ENCODE assay signal across 29 mouse cellular contexts in the genomic region with DNA sequence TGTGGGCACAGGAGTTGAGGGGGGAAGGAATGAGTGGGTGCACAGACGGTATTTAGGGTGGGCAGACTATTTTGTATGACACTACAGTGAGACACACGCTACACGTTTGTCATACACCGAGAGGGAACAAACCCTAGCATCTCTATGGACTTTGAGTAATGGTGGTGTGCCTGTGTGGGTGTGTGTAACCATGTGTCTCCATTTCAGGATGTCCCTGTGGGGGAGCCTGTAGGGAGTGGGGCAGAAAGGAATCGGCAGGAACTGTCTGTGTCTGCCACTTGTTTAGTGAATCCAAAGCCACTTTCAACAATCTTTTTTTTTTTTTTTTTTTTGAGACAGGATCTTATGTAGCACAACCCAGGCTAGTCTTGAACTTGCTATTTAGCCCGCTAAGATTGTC. TPM values are rescaled to one million over a fixed set of nuclear protein-coding genes. Genes with fewer than 3 reads are reported as not detected.
DNase-seq lines count a peak whose midpoint lies in the region; ATAC-seq and TF ChIP-seq lines count a peak whose summit lies in the region.
"Had no signal": no experiment of that assay in that cellular context is flagged by ENCODE, and none has a peak within 500 bp of the region (broad histone marks: within the 10 kb centered on the region; RNA-seq: fewer than 3 reads in every experiment).

No protein-coding gene starts in this region.

- no peaks in the 10 kb centered on the region for H3K36me3 ChIP-seq in testis, adult 2 months (ENCODE audit: control insufficient read depth, insufficient read depth, low read length)
- H3K36me3 ChIP-seq: forebrain, embryonic 10.5 days; G1E; heart, embryonic 12.5 days; heart, embryonic 15.5 days; hindbrain, embryonic 10.5 days had no signal

- no peaks in the 10 kb centered on the region for H3K27me3 ChIP-seq in cerebellum, adult 2 months (ENCODE audit: control insufficient read depth, insufficient read depth, low read length)
- no peaks in the 10 kb centered on the region for H3K27me3 ChIP-seq in testis, adult 2 months (ENCODE audit: control insufficient read depth, insufficient read depth, low read length)
- H3K27me3 ChIP-seq: forebrain, embryonic 13.5 days had no signal

- peak; percentile 13 for DNase-seq in cerebellum, adult 11-12 months
- no peak for DNase-seq in cerebellum, adult 2 months
- peak in 1 of 2 experiments; percentile 62 for DNase-seq in layer of hippocampus, adult 2 months (ENCODE audit: low spot score in 2 of 2)
- no peak for DNase-seq in layer of hippocampus, adult 9-10 months (ENCODE audit: low spot score)
- DNase-seq in testis, postnatal 14 days (ENCODE audit: low spot score): no peak
- DNase-seq: adrenal gland, adult 2 months; adrenal gland, postnatal 14 days; cerebellum, adult 18-20 months; cerebellum, postnatal 14 days; gastrocnemius, postnatal 25 days; heart, adult 18-20 months; heart, postnatal 10 days; heart, postnatal 36 days had no signal

- H3K4me1 ChIP-seq in cerebellum, adult 2 months (ENCODE audit: control insufficient read depth, insufficient read depth, low read length): peaks cover 5% of the 10 kb centered on the region
- no peaks in the 10 kb centered on the region for H3K4me1 ChIP-seq in testis, adult 2 months (ENCODE audit: control insufficient read depth, insufficient read depth, low read length)

- 94% methylated on average over 6 of the region's 6 CpGs for WGBS in cerebellum, adult 2 months

- TF ChIP-seq CTCF in cerebellum, adult 2 months (IDR thresholded peaks at IDR 0.05; ENCODE audit: borderline replicate concordance, insufficient read depth, low read depth, low read length): no peak
- no peak for TF ChIP-seq CTCF in layer of hippocampus, adult 2 months (conservative IDR thresholded peaks at IDR 0.05)
- TF ChIP-seq CTCF in testis, adult 2 months (IDR thresholded peaks at IDR 0.05; ENCODE audit: control insufficient read depth, insufficient read depth, insufficient replicate concordance, low read depth, low read length): no peak

- TF ChIP-seq POLR2A in cerebellum, adult 2 months (IDR thresholded peaks at IDR 0.05; ENCODE audit: borderline replicate concordance, insufficient read depth, low read length): no peak
- no peak for TF ChIP-seq POLR2A in testis, adult 2 months (IDR thresholded peaks at IDR 0.05; ENCODE audit: control insufficient read depth, low read depth, low read length)

- no peak for ATAC-seq in megakaryocyte, adult 5-6 weeks (ENCODE audit: poor library complexity, severe bottlenecking)
- ATAC-seq: forebrain, embryonic 13.5 days; forebrain, embryonic 16.5 days; hindbrain, postnatal 0 days had no signal

- H3K4me3 ChIP-seq in cerebellum, adult 2 months (replicated peaks; ENCODE audit: insufficient read depth, low read depth, low read length): no peak overlapping the region
- no peak overlapping the region for H3K4me3 ChIP-seq in layer of hippocampus, adult 2 months
- peak overlapping the region; percentile 66 for H3K4me3 ChIP-seq in testis, adult 2 months (ENCODE audit: control insufficient read depth, low read depth, low read length)
- H3K4me3 ChIP-seq: forebrain, embryonic 10.5 days; forebrain, embryonic 13.5 days; heart, embryonic 12.5 days; heart, embryonic 15.5 days; hindbrain, embryonic 10.5 days had no signal

- H3K27ac ChIP-seq in cerebellum, adult 2 months (ENCODE audit: insufficient read depth, low read length): no peak overlapping the region
- 0 out of 2 replicates have a peak overlapping the region, but pooled peaks have one; percentile 56 for H3K27ac ChIP-seq in layer of hippocampus, adult 2 months
- H3K27ac ChIP-seq in testis, adult 2 months (ENCODE audit: control insufficient read depth, insufficient read depth, low read depth, low read length): no peak overlapping the region
- H3K27ac ChIP-seq: forebrain, embryonic 10.5 days; forebrain, embryonic 13.5 days; heart, embryonic 15.5 days; hindbrain, embryonic 10.5 days; hindbrain, embryonic 14.5 days; hindbrain, postnatal 0 days had no signal

RNA-seq across cellular contexts. Expression of a gene that starts 2.2 kb away (rescaled TPM):
- polyA plus RNA-seq in cerebellum, adult 2 months (2012; rRNA removed): 9.4 and 10.0 TPM in 2 replicates
- total RNA-seq in layer of hippocampus, adult 2 months (2021): 1 to 10 TPM; 1.5 to 2.0 TPM
- polyA plus RNA-seq in testis, adult 2 months (2012; rRNA removed): 451 and 466 TPM in 2 replicates
- total RNA-seq in megakaryocyte, adult 5-6 weeks (2015): not detected in 2 replicates
- not detected in 2 replicates for total RNA-seq in megakaryocyte, adult 5-6 weeks (2017)
- total RNA-seq: G1E; gastrocnemius, adult 8-10 months; gastrocnemius, postnatal 25 days; heart, adult 18-20 months; heart, postnatal 10 days; heart, postnatal 36 days; hindbrain, postnatal 0 days had no signal
- polyA plus RNA-seq: G1E; heart, embryonic 12.5 days had no signal

RNA-seq across cellular contexts. Expression of a gene that starts 12.0 kb away (rescaled TPM):
- 2.7 and 3.2 TPM in 2 replicates for polyA plus RNA-seq in cerebellum, adult 2 months (2012; rRNA removed)
- 1 to 10 TPM; 1.2 to 1.3 TPM for total RNA-seq in layer of hippocampus, adult 2 months (2021)
- polyA plus RNA-seq in testis, adult 2 months (2012; rRNA removed): 142 and 168 TPM in 2 replicates
- total RNA-seq in megakaryocyte, adult 5-6 weeks (2015): not detected in 2 replicates
- total RNA-seq in megakaryocyte, adult 5-6 weeks (2017): not detected in 2 replicates
- total RNA-seq: adrenal gland, adult 2 months; adrenal gland, postnatal 14 days; adrenal gland, postnatal 4 days; gastrocnemius, adult 8-10 months; gastrocnemius, postnatal 25 days; heart, adult 18-20 months; heart, postnatal 10 days; heart, postnatal 36 days had no signal
- polyA plus RNA-seq: adrenal gland, adult 2 months; embryonic facial prominence, embryonic 11.5 days; embryonic facial prominence, embryonic 14.5 days; forebrain, embryonic 10.5 days; forebrain, embryonic 13.5 days; forebrain, embryonic 16.5 days; G1E; heart, embryonic 12.5 days; heart, embryonic 15.5 days; hindbrain, embryonic 10.5 days; intestine, embryonic 14.5 days had no signal

RNA-seq across cellular contexts. Expression of a gene that starts 35.3 kb away (rescaled TPM):
- 63.7 and 71.1 TPM in 2 replicates for polyA plus RNA-seq in cerebellum, adult 2 months (2012; rRNA removed)
- total RNA-seq in layer of hippocampus, adult 2 months (2021): 100 to 1,000 TPM; 142 to 156 TPM
- polyA plus RNA-seq in testis, adult 2 months (2012; rRNA removed): 18.4 and 21.6 TPM in 2 replicates
- 387 and 407 TPM in 2 replicates for total RNA-seq in megakaryocyte, adult 5-6 weeks (2015)
- total RNA-seq in megakaryocyte, adult 5-6 weeks (2017): 126 and 152 TPM in 2 replicates
- total RNA-seq: G1E had no signal
